Mouse (Mus musculus) embryonic facial prominence, embryonic 11.5 days (tissue): ENCODE measurements around the gene Fam160a2. TPM values are rescaled to one million over a fixed set of nuclear protein-coding genes. Genes with fewer than 3 reads are reported as not detected.
"Not testable (repeated sequence)": the region's sequence is repeated elsewhere in the genome, so short reads cannot be mapped to it uniquely, and the experiment has no call there.

Experiments
- ATAC-seq: fragments of 200-750 bp; cut with Nextera tagmentation; replicated peaks from 2 replicates; pipeline ENCODE4 v1.8.0; 2017; ENCODE audit warnings: low read depth; ENCODE audit not compliant: insufficient number of reproducible peaks, low FRiP score, low TSS enrichment
- DNase-seq: peaks from one replicate; pipeline ENCODE4 v3.0.0-alpha.2; 2015; ENCODE audit warnings: low spot score
- H3K27ac ChIP-seq: fragments of 300-500 bp; sonication (generic); replicated peaks from 2 replicates; pipeline ENCODE4 v1.5.1; 2014; ENCODE audit warnings: mild to moderate bottlenecking, low read depth, low read length, control low read depth
- H3K27me3 ChIP-seq: fragments of 300-500 bp; sonication (generic); 2 replicates; pipeline ENCODE4 v1.6.1; 2014; ENCODE audit warnings: mild to moderate bottlenecking, low read length, moderate library complexity, mixed read lengths; ENCODE audit not compliant: control insufficient read depth, insufficient read depth
- H3K36me3 ChIP-seq: fragments of 300-500 bp; sonication (generic); replicated peaks from 2 replicates; pipeline ENCODE4 v1.6.1; 2014; ENCODE audit warnings: low read depth, mild to moderate bottlenecking, low read length, moderate library complexity, mixed read lengths; ENCODE audit not compliant: control insufficient read depth, insufficient read depth
- H3K4me1 ChIP-seq: fragments of 300-500 bp; sonication (generic); 2 replicates; pipeline ENCODE4 v1.6.1; 2014; ENCODE audit warnings: low read length, mixed read lengths; ENCODE audit not compliant: control insufficient read depth, insufficient read depth
- H3K4me2 ChIP-seq: fragments of 300-500 bp; sonication (generic); 2 replicates; pipeline ENCODE4 v1.6.1; 2014; ENCODE audit warnings: low read depth, mild to moderate bottlenecking, control low read depth, low read length, moderate library complexity
- H3K4me3 ChIP-seq: fragments of 300-500 bp; sonication (generic); 2 replicates; pipeline ENCODE4 v1.5.1; 2014; ENCODE audit warnings: low read depth, low read length, control low read depth
- H3K9ac ChIP-seq: fragments of 300-500 bp; sonication (generic); replicated peaks from 2 replicates; pipeline ENCODE4 v1.6.1; 2014; ENCODE audit warnings: mild to moderate bottlenecking, control low read depth, low read length
- H3K9me3 ChIP-seq: fragments of 300-500 bp; sonication (generic); replicated peaks from 2 replicates; pipeline ENCODE4 v1.6.1; 2016; ENCODE audit warnings: mild to moderate bottlenecking, low read length, inconsistent platforms, mixed read lengths; ENCODE audit not compliant: control insufficient read depth
- WGBS: fragments of 180-500 bp; shearing (Covaris S2); extraction: QIAGEN DNeasy Blood & Tissue Kit; methylation state at CpG from one replicate; pipeline ENCODE4 v1.1.7; 2014; 5-methylcytosine and 5-hydroxymethylcytosine counted together
- polyA plus RNA-seq: library from polyadenylated mRNA; unstranded; fragments of >200 nt; fragmentation: Nextera tagmentation; extraction: Ambion mirVana; gene quantifications from 2 replicates; pipeline ENCODE4 v1.2.1, GENCODE M21; 2014

Fam160a2 gene
- polyA plus RNA-seq, 1 experiment from 2014 or later: 26.7 TPM

GRCm38 (mm10) chr7:105425424-105426043 is 25.7 kb upstream of the Fam160a2 start, which contains the start of gene Cckbr:
Gene Cckbr (plus strand): TSS chr7:105425731.
- no peaks in the 10 kb centered on the region for H3K9me3 ChIP-seq
- ATAC-seq (peak; percentile 86), DNase-seq (peak; percentile 44)
- 1% methylated on average over 31 of the region's 31 CpGs for WGBS
- peaks cover 21% of the 10 kb centered on the region for H3K27me3 ChIP-seq
- H3K4me2 ChIP-seq: peak within 1 kb of the TSS; percentile 72
- H3K36me3 ChIP-seq: no peaks in the 10 kb centered on the region
- no peak within 1 kb of the TSS for H3K27ac ChIP-seq
- H3K4me3 ChIP-seq: peak within 1 kb of the TSS; percentile 38
- 0 out of 2 replicates have a peak, but pooled peaks cover 2% of the 10 kb centered on the region for H3K4me1 ChIP-seq
- H3K9ac ChIP-seq: peak within 1 kb of the TSS; percentile 48

DNA sequence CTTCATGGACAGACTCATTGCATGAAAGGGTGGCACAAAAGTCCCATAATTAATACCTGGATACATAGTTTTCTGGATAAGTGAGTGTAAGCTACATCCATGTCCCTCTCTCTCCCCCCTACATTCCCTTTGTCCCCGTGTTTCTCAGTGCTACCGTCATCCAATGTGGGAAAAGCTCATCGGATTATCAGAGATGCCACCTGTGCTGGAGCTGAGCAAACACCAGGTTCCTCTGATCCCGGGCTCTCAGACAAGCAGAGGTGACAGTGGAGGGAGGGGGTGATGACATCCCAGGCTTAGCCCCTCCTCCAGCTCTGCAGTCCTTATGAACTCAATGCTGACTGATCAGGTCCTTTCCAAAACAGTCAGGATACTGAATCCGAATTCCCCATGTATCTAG is 24.5 kb upstream of the Fam160a2 start:
- DNase-seq (no peak), ATAC-seq (no peak)
- H3K9ac ChIP-seq: no peak overlapping the region
- WGBS: 24% methylated on average over 5 of the region's 5 CpGs
- H3K27me3 ChIP-seq: peaks cover 21% of the 10 kb centered on the region
- H3K4me1 ChIP-seq: 0 out of 2 replicates have a peak, but pooled peaks cover 2% of the 10 kb centered on the region
- no peak overlapping the region for H3K4me3 ChIP-seq
- H3K36me3 ChIP-seq: no peaks in the 10 kb centered on the region
- H3K9me3 ChIP-seq: no peaks in the 10 kb centered on the region
- no peak overlapping the region for H3K27ac ChIP-seq
- no peak overlapping the region for H3K4me2 ChIP-seq

DNA sequence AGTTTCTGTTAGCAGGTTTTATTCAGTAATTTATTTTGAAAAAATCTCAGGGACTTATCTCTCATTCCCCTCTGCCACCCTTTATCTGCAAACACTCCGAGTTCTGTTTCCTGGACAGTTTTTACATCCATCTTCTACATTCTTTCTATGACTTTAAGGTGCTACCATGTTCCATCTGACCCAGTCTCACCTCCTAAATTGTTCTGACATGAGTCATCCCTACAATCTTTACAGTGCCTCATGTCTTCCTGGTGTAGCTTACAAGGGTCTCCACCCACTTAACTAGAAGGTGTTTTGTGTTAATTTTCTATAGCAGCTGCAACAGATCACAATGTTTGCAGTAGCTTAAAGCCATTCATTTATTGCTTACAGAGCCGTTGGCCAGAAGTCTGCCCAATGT is 21.0 kb upstream of the Fam160a2 start:
- Histone ChIP-seq H3K4me1 (0 out of 2 replicates have a peak, but pooled peaks cover 2% of the 10 kb centered on the region), H3K9ac (no peak overlapping the region), H3K36me3 (no peaks in the 10 kb centered on the region), H3K4me3 (no peak overlapping the region), H3K4me2 (no peak overlapping the region), H3K9me3 (no peaks in the 10 kb centered on the region), H3K27me3 (peaks cover 12% of the 10 kb centered on the region), H3K27ac (no peak overlapping the region)
- no peak for ATAC-seq
- WGBS: 67% methylated on average over 2 of the region's 2 CpGs
- DNase-seq: no peak

GRCm38 (mm10) chr7:105418106-105418505 is 18.3 kb upstream of the Fam160a2 start:
- no peak overlapping the region for H3K4me2 ChIP-seq
- no peak for ATAC-seq
- no peak overlapping the region for H3K4me3 ChIP-seq
- H3K27ac ChIP-seq: no peak overlapping the region
- WGBS: 81% methylated on average over 5 of the region's 5 CpGs
- H3K4me1 ChIP-seq: no peaks in the 10 kb centered on the region
- H3K9me3 ChIP-seq: no peaks in the 10 kb centered on the region
- H3K27me3 ChIP-seq: no peaks in the 10 kb centered on the region
- DNase-seq: no peak
- no peak overlapping the region for H3K9ac ChIP-seq
- H3K36me3 ChIP-seq: no peaks in the 10 kb centered on the region

- no peaks in the 10 kb centered on the region for H3K9me3 ChIP-seq
- H3K4me1 ChIP-seq: no peaks in the 10 kb centered on the region
- no peak overlapping the region for H3K9ac ChIP-seq
- DNase-seq: no peak
- 88% methylated on average over 7 of the region's 7 CpGs for WGBS
- no peak overlapping the region for H3K4me3 ChIP-seq
- no peaks in the 10 kb centered on the region for H3K27me3 ChIP-seq
- H3K27ac ChIP-seq: no peak overlapping the region
- H3K36me3 ChIP-seq: no peaks in the 10 kb centered on the region
- no peak for ATAC-seq
- no peak overlapping the region for H3K4me2 ChIP-seq
Observed at GRCm38 (mm10) chr7:105416529-105416928, 16.7 kb upstream of the Fam160a2 start.

- DNase-seq (no peak), ATAC-seq (no peak)
- 53% methylated on average over 6 of the region's 6 CpGs for WGBS
- Histone ChIP-seq H3K27ac (no peak overlapping the region), H3K9ac (no peak overlapping the region), H3K9me3 (no peaks in the 10 kb centered on the region), H3K4me2 (no peak overlapping the region), H3K27me3 (no peaks in the 10 kb centered on the region), H3K36me3 (no peaks in the 10 kb centered on the region), H3K4me3 (no peak overlapping the region), H3K4me1 (no peaks in the 10 kb centered on the region)
Observed at GRCm38 (mm10) chr7:105414385-105414784, 14.5 kb upstream of the Fam160a2 start.

GRCm38 (mm10) chr7:105411874-105412632 is 12.2 kb upstream of the Fam160a2 start:
- H3K4me3 ChIP-seq, H3K4me1 ChIP-seq, H3K27ac ChIP-seq, H3K4me2 ChIP-seq, H3K9me3 ChIP-seq, H3K27me3 ChIP-seq, H3K9ac ChIP-seq, H3K36me3 ChIP-seq: not testable (repeated sequence)
- DNase-seq: peak; percentile 78
- 60% methylated on average over 8 of the region's 8 CpGs for WGBS
- peak; percentile 56; the same call in 1 of the 2 replicates for ATAC-seq

DNA sequence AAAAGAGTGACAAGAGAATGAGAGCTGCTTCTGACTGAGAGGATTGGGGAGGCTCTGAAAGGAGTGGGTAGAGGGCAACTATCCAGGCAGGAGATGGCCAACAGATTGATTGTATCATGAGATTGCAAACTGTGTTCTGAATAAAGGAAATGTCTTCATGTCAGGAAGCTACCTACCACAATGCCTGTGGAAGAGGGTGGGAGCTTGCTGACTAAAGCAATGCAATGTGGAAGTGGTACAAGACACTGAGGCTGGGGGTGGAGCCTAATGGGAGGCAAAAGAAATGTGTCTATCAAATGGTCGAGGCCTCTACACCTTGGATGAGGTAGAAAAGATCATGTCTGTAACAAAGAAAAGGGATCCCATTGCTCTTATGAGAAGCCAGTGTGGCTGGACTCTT is 6.5 kb upstream of the Fam160a2 start:
- Histone ChIP-seq H3K4me1 (no peaks in the 10 kb centered on the region), H3K27ac (no peak overlapping the region), H3K36me3 (no peaks in the 10 kb centered on the region), H3K4me3 (no peak overlapping the region), H3K27me3 (no peaks in the 10 kb centered on the region), H3K9me3 (no peaks in the 10 kb centered on the region), H3K9ac (no peak overlapping the region), H3K4me2 (no peak overlapping the region)
- no peak for DNase-seq
- 65% methylated on average over 1 of the region's 1 CpGs for WGBS
- no peak for ATAC-seq
